Comparison of ENCODE assay signal across 9 mouse cellular contexts in the genomic region with DNA sequence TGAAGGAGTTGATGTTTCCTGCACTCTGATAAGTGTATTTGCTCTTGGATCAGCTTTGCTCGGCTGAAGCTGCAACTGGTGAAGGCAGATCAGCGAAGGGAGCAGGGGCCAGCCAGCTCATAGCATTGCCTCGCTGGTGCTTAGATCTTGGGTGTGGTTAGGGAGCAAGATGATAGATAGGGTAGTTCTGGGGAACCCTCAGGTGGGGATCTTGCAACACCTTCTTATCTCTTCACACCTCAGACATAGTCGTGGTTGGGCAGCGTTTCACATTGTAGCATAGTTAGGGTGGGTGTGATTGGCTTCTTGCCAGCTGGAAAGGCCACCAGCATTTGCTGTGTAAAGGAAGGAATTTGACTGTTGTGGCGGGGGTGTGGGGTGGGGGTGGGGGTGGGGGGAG. TPM values are rescaled to one million over a fixed set of nuclear protein-coding genes. Genes with fewer than 3 reads are reported as not detected.
DNase-seq lines count a peak whose midpoint lies in the region; ATAC-seq and TF ChIP-seq lines count a peak whose summit lies in the region.
"Had no signal": no experiment of that assay in that cellular context is flagged by ENCODE, and none has a peak within 500 bp of the region (broad histone marks: within the 10 kb centered on the region; RNA-seq: fewer than 3 reads in every experiment).

No protein-coding gene starts in this region.

- H3K36me3 ChIP-seq in liver, embryonic 14.5 days (replicated peaks; ENCODE audit: control insufficient read depth, insufficient read depth, low read depth): no peaks in the 10 kb centered on the region
- H3K36me3 ChIP-seq in stomach, postnatal 0 days (ENCODE audit: control insufficient read depth, insufficient read depth, low read length): no peaks in the 10 kb centered on the region; the same call in 1 of the 2 replicates

- ATAC-seq in liver, embryonic 14.5 days (ENCODE audit: insufficient read depth): peak; percentile 83
- peak; percentile 50; the same call in 1 of the 2 replicates for ATAC-seq in stomach, postnatal 0 days (ENCODE audit: low FRiP score, low TSS enrichment)

- no peaks in the 10 kb centered on the region for H3K27me3 ChIP-seq in liver, embryonic 14.5 days (ENCODE audit: control insufficient read depth, insufficient read depth, low read length)
- H3K27me3 ChIP-seq in stomach, postnatal 0 days (ENCODE audit: control insufficient read depth, insufficient read depth, low read length): no peaks in the 10 kb centered on the region

- peak overlapping the region; percentile 49 for H3K27ac ChIP-seq in liver, embryonic 14.5 days
- H3K27ac ChIP-seq in stomach, postnatal 0 days (replicated peaks): no peak overlapping the region
- H3K27ac ChIP-seq: macrophage had no signal

- H3K4me3 ChIP-seq in liver, embryonic 14.5 days (ENCODE audit: insufficient read depth in 1 of 2, low read depth in 2 of 2, low read length in 2 of 2): no peak overlapping the region
- H3K4me3 ChIP-seq in stomach, postnatal 0 days (ENCODE audit: low read depth, low read length): no peak overlapping the region

- no peak for TF ChIP-seq CTCF in liver, embryonic 14.5 days (IDR thresholded peaks at IDR 0.05; ENCODE audit: low read depth)
- no peak for TF ChIP-seq CTCF in stomach, postnatal 0 days (IDR thresholded peaks at IDR 0.05; ENCODE audit: low read depth)

- H3K9ac ChIP-seq in liver, embryonic 14.5 days (replicated peaks): peak overlapping the region; percentile 32
- no peak overlapping the region for H3K9ac ChIP-seq in stomach, postnatal 0 days (ENCODE audit: low read length)

- peak; percentile 42 to 47 for DNase-seq in cerebellum, postnatal 10 days
- DNase-seq in cerebellum, adult 18-20 months: no peak
- peak; percentile 19 for DNase-seq in spleen, adult 12 weeks (ENCODE audit: low spot score)
- DNase-seq in spleen, postnatal 14 days (ENCODE audit: low spot score in 2 of 2): no peak
- DNase-seq in liver, embryonic 14.5 days (ENCODE audit: low read depth in 3 of 3, low spot score in 3 of 3): peak in 1 of 3 experiments; percentile 64
- peak; percentile 46 for DNase-seq in stomach, postnatal 0 days (ENCODE audit: low spot score)
- no peak for DNase-seq in ovary, postnatal 36 days (ENCODE audit: low spot score)
- DNase-seq in cerebellum, adult 11-12 months: no peak

- peak overlapping the region; percentile 57 for H3K4me2 ChIP-seq in liver, embryonic 14.5 days (ENCODE audit: low read depth)
- no peak overlapping the region for H3K4me2 ChIP-seq in stomach, postnatal 0 days (replicated peaks; ENCODE audit: low read depth)

- peaks cover 48 to 62% of the 10 kb centered on the region in 2 experiments for H3K4me1 ChIP-seq in liver, embryonic 14.5 days (replicated peaks; ENCODE audit: control insufficient read depth in 2 of 2, insufficient read depth in 2 of 2, low read length in 1 of 2)
- H3K4me1 ChIP-seq in stomach, postnatal 0 days (replicated peaks; ENCODE audit: control insufficient read depth, insufficient read depth): peaks cover 8% of the 10 kb centered on the region

- no peaks in the 10 kb centered on the region for H3K9me3 ChIP-seq in liver, embryonic 14.5 days (ENCODE audit: control insufficient read depth, low read length)
- H3K9me3 ChIP-seq in stomach, postnatal 0 days (ENCODE audit: control insufficient read depth, low read length): no peaks in the 10 kb centered on the region

- 6% methylated on average over 6 of the region's 6 CpGs for WGBS in liver, embryonic 14.5 days (ENCODE audit: insufficient replicate concordance)
- 17% methylated on average over 6 of the region's 6 CpGs for WGBS in stomach, postnatal 0 days

- peak; percentile 49 for TF ChIP-seq EP300 in liver, embryonic 14.5 days (IDR thresholded peaks at IDR 0.05; ENCODE audit: low read depth)
- TF ChIP-seq EP300 in stomach, postnatal 0 days (optimal IDR thresholded peaks at IDR 0.05): no peak

RNA-seq across cellular contexts. Expression of gene Ccdc6, which starts 36.3 kb away (rescaled TPM):
- 6.7 and 8.3 TPM in 2 replicates for polyA plus RNA-seq in liver, embryonic 14.5 days (2012; rRNA removed)
- 9.5 and 10.7 TPM in 2 replicates for polyA plus RNA-seq in liver, embryonic 14.5 days (2014; fragmentation: Nextera tagmentation; extraction: Ambion mirVana)
- polyA plus RNA-seq in stomach, postnatal 0 days (2015; fragmentation: Nextera tagmentation; extraction: Ambion mirVana): 9.4 and 10.0 TPM in 2 replicates

Comparison
In these comparisons a context has a peak if more than half of its experiments do, and no peak if none do; other contexts are left out.
1. DNase-seq: peak in cerebellum, postnatal 10 days (2 of 2), spleen, adult 12 weeks (single experiment) and stomach, postnatal 0 days (single experiment); none in cerebellum, adult 18-20 months (0 of 2), spleen, postnatal 14 days (0 of 2), ovary, postnatal 36 days (single experiment) and cerebellum, adult 11-12 months (single experiment).